Mouse (Mus musculus) gonadal fat pad, adult 2 months (tissue): Measurements from ENCODE around the gene Sept9. TPM values are rescaled to one million over a fixed set of nuclear protein-coding genes. Genes with fewer than 3 reads are reported as not detected.

Experiments
- DNase-seq: peaks from one replicate; pipeline ENCODE4 v3.0.0-alpha.2; 2012; ENCODE audit warnings: low read depth
- polyA plus RNA-seq: library from polyadenylated mRNA; depleted of rRNA; stranded (reverse); fragments of >200 nt; gene quantifications from 2 replicates; pipeline ENCODE4 v1.2.3, GENCODE M21; 2012

Gene Sept9
- polyA plus RNA-seq, 1 experiment, result 35.4 TPM

DNA sequence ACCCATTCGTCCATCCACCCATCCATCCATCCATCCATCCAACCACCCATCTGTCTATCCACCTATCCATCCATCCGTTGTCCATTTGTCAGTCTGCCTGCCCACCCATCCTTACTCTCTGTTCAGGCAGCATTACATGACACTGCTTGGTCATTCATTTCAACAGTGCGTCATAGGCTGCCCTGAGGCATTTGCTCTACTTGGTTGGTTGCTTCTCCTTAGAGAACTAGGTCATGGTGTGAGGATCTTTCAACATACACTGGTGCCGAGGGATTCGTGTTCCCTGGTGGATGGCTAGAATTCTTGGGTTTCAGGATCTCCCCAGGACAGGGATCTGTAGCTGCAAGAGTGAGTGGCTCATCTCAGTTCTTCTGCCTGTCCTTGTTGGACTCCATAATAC is 144.3 kb downstream of the Sept9 start:
- DNase-seq, result no peak

DNA sequence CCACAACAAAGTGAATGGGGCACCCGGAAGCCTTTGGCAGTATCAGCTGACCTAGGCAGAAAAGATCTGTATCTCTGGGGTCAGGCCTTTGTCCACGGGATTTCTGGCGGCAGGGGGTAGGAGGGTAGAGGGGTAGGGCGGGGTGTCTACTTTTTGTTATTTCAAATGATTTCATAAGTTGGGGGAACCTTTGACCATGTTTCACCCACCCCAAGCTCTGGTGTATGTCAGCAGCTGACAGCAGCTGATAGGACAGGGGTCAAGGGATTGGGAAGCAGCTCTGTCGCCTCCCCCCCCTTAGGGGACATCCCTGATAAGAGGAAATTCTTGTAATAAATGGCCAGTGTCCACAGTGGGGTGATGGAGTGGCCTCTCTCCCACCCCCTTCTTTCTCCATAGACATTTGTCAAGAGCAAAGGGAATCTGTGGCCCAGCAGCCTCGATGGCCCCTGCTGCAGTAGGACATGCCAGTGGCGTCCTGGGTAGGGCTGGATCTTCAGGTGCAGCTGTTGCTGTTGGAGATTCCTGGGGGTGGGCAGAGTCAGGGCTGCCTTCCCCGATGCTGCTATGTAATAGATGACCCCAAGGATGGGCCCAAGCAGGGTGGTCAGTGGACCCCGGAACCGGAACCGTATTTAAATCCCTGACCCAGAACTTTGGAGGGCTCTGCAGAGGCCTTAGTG is 145.0 kb downstream of the Sept9 start:
- no peak for DNase-seq

- DNase-seq, result no peak
These were observed 145.7 kb downstream of the Sept9 start for GRCm38 (mm10) chr11:117345022-117345765.

DNA sequence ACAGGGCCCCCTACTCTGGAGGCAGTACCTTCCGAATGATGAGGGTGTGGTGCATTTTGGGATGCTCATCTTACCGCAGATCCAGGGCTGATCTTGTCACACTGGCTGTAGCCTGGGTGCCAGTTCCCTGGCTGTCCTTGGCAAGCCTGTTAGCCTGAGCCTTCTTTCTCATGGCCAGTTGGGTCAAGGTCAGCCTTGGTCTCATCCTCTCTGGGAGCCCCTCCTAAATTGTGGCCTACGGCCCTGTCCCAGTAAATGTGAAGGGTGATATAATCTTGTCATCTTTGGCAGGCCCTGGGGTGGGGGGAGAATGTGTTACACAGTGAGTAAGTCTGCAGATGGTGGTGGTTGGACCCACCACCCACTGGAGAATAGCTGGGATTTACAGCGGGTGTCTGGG is 147.8 kb downstream of the Sept9 start:
- no peak for DNase-seq

DNA sequence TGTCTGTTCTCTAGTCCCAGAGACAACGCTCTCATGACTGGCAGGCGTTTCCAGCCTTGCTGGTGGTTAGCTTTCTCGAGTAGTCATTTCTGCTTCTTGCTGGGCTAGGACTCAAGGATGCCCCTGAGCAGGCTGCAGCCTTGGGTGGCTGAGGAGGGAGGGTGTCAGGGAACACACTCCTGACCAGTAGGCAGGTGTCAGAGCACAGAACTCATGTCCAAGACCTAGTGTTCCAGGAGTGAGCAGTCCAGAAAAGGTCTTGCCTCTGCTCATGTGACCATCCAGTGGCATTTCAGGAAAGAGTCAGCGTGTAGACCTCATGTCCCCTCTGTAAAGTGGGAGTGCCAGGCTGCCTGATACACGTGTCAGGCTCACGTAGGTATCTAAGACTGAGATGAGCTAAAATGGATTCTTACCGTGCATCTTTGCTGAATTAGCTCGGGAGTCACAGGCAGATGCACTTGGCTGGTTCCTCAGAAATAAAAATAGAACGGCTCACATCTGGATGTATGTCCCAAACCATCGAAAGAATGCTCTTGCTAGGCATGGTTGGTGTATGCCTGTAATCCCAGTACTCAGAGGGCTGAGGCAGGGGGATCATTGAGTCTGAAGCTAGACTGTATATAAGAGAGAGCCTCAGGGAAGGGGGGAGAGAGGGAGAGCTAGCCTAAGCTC is 149.1 kb downstream of the Sept9 start:
- no peak for DNase-seq

GRCm38 (mm10) chr11:117349429-117350363 is 150.2 kb downstream of the Sept9 start:
- DNase-seq, result no peak

GRCm38 (mm10) chr11:117350462-117351222 is 151.2 kb downstream of the Sept9 start:
- DNase-seq, result no peak

DNA sequence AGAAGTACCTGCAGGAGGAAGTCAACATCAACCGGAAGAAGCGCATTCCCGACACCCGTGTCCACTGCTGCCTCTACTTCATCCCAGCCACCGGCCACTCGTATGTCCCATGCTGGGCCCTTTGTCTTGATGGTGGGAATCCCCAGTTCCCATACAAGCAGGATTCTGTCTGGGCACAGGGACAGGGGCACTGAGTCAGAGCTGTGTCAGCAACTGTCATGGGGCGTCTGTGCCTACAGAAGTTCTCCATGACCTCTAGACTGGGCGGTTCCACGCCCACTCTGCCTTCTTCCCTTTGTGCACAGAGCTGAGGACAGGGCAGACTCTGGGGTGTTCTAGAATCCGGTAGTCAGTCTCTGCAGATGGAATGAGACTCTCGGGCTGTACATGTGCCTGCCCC is 153.7 kb downstream of the Sept9 start:
- DNase-seq, result no peak

GRCm38 (mm10) chr11:117354107-117354506 is 154.6 kb downstream of the Sept9 start:
- DNase-seq, result no peak

DNA sequence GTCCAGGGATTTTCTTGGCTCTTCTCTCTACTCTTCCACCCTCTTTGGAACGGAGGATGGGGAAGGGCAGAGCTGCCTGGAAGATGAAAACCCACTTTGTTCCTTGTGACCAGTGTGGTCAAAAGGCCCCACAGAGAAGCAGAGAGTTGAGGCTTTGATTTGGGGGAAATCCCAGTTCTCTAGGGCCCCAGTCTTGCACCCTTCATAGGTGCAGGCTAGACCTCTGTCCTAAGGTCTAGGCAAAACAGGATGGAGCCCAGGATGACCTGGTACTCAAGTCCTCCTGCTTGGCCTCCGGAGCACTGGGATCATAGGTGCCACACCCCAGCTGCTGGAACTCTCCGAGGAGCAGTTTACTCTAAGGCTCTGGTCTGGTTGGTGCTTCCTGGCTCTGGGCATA is 157.5 kb downstream of the Sept9 start:
- DNase-seq, result no peak

DNA sequence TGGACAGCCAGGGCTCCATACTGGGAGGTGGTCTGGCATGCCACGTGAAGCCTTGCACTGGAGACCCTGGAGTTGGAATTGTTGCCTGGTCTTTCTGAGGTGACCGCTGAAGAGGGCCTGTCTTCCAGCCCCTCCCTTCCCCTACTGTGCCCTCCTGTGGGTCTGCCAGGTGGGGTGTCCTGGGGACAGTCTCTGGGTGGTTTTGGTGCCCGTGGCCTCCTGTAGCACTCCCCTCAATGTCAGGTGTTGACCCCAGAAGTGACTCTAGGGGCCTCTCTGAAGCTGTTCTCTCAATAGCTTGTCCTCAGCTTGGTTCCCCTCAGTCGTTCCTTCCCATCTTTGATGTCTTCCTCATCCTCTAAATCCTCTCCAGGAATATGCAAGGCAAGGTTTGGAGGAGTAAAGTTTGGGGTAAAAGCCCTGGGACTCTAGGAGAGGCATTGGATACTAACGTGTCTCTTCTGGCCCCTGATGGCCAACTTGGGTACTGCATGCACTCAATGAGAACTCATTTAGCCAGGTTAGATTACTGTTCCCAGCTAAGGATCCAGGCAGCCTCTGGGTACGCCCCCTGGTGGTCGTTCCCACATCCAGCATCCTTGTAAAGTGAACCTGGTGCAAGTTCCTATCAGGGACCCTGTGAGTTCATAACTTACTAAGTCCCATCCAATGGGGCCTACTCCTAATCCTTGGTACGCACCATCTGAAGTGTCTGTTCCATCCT is 158.6 kb downstream of the Sept9 start:
- peak; percentile 61 for DNase-seq

- no peak for DNase-seq
These were observed 159.7 kb downstream of the Sept9 start for GRCm38 (mm10) chr11:117359161-117359560.

GRCm38 (mm10) chr11:117359870-117360269 is 160.4 kb downstream of the Sept9 start:
- DNase-seq, result no peak

GRCm38 (mm10) chr11:117360561-117360960 is 161.1 kb downstream of the Sept9 start:
- no peak for DNase-seq

- no peak for DNase-seq
These were observed 162.8 kb downstream of the Sept9 start for GRCm38 (mm10) chr11:117362307-117362706.

DNA sequence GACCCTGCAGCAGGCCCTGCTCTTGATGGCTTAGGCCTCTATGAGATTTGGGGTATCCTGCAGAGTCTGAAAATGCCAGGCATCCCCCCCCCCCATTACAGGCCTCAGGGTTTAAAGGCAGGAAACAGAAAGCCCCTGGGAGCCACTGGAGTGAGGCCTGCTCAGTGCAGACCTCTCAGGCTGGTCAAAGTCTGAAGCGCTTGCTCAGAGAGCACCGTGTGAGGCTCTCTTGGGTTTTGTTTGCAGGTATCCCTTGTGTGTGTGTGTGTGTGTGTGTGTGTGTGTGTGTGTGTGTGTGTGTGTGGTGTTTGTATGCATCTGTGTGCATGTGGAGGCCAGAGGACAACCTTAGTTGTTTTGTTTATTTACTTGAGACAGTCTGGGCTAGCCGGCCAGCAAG is 164.5 kb downstream of the Sept9 start:
- no peak for DNase-seq

DNA sequence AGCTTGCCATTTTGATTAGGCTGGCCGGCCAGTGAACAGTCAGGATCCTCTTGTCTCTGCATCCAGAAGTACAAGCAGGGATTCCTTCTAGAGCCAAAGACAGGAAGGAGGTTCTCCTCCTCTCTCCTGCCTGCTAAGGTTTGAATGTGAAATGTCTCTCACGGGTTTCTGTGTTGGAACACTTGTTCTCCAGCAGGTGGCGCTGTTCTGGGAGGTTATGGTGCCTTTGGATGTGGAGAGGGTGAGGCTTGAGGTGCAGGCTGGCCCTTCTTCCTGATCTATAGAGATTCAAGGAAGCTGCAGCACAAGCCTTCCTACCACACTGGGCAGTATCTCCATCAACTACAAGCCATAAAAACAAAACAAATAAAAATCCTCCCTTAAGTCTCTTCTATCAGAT is 167.0 kb downstream of the Sept9 start:
- no peak for DNase-seq

DNA sequence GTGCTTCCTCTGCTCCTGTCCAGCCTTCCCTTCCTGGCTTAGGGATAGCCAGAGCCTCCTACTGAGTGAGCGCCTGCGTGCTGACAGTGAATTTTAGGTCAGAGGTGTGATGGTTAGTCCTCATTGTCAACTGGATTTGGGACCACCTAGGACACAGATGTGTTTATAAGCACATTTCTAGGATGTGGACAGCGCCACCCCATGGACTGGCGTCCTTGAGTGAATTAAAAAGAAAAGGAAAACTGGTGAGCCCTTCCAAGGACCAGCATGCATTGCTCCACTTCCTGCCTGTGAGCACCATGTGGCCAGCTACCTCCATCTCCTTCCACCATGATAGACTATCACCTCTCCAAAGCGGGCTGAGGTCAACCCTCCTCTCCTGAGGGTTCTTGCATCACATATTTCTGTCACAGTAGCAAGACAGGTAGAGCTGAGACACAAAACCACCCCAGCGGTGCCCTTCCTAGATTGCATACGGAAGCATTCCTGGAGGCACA is 167.4 kb downstream of the Sept9 start:
- no peak for DNase-seq

DNA sequence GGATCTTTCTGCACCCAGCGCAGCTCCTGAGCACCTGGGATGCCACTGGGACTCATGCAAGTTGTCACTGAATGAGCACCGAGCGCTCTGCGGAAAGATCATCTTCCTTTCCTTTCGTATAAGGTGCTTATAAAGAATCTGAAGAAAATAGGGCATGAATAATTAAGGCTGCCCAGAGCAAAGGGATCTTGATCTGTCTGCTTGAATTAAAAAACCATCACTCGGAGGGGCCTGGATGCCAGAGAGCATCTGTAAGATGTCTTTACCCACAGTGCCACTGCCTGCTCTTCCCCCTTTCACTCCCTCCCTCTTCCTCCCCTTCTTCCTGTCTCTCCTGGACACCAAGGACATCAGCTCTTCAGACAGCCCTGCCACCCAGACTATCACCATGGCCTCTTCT is 168.5 kb downstream of the Sept9 start:
- DNase-seq, result no peak

- DNase-seq, result no peak
These were observed 169.9 kb downstream of the Sept9 start for GRCm38 (mm10) chr11:117369347-117369746.
